Mouse (Mus musculus): ENCODE data around the gene Shc1. TPM values are rescaled to one million over a fixed set of nuclear protein-coding genes. Genes with fewer than 3 reads are reported as not detected.

The Shc1 gene
- total RNA-seq, 4 experiments from 2014 or later: 16.4 to 22.3 (median 19.9) TPM

DNA sequence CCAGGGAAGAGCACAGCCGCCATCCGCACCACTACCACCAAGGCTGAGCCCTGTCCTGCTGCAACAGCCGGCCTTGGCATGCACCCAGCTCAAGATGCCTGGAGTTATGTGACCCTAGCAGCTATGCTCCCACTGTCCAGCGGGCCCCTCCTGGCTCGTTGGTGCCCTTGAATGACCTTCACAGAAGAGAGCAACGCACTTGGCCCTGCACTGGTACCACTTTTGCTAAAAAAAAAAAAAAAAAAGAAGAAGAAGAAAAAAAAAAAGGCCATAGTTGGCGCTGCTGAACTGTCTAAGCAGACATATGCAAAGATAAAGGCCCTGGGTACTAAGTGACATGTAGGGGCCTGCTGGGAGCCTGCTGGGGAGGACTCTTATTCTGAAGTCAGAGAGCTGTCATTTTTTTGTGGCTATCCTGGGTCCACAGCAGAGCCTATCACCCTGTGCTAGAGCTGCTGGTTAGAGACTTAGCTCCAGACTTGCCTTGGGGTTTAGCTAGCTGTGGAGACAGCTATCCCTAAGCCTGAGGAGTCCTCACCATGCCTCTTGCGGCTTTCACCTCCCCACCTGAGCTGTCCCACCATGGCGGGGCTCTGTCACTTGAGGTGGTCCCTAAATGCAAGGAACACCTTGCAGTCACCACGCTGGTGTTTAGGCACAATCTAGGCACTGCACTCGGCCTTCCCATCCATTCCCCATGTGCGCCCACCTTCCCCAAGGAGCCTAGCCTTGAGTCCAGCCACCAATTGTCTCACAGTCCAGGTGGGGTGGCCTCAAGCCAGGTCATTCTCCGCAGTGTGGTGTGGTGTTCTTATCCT is 30.7 kb downstream of the Shc1 start:
- DNase-seq (ENCODE audit: low spot score in 2 of 2): no peak

DNA sequence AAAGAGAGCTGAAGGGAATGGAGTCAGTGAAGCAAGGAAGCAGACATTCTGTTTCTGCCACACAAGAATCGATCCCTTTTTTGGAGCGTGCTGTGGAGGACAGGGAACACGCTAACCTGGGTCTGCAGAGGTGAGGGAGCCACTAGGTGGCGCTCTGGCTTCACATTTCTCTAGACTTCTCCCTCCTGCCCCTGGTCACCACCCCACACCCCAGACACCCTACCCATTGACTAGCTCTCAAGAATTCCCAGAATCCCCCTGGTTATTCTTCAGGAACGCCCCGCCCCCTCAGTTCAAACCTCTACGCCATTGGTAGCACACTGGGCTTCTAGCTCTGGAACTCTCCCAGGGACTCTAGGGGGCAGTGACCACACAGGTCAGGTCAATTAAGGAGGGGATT is 31.3 kb downstream of the Shc1 start:
- peak in 1 of 2 experiments; percentile 76 for DNase-seq (ENCODE audit: low spot score in 2 of 2)

DNA sequence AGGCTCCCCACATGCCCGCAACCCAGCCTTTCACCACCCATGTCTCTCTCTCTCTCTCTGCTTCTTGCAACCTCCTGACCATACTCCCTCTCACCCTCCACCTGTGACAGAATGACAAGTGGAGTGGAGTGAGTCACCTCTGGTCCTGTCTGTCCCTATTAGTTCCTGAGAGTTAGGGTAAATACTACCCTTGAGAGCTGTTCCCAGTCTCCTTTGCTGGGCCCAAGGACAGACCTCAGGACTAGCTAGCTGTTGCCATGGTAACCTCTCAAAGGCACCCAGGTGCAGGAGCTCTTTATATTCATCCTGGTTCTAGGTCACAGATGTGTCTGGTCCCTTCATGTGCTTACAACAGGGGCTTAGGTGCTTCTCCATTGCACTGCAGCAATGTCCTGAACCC is 33.7 kb downstream of the Shc1 start:
- DNase-seq (ENCODE audit: low spot score in 2 of 2): no peak

DNA sequence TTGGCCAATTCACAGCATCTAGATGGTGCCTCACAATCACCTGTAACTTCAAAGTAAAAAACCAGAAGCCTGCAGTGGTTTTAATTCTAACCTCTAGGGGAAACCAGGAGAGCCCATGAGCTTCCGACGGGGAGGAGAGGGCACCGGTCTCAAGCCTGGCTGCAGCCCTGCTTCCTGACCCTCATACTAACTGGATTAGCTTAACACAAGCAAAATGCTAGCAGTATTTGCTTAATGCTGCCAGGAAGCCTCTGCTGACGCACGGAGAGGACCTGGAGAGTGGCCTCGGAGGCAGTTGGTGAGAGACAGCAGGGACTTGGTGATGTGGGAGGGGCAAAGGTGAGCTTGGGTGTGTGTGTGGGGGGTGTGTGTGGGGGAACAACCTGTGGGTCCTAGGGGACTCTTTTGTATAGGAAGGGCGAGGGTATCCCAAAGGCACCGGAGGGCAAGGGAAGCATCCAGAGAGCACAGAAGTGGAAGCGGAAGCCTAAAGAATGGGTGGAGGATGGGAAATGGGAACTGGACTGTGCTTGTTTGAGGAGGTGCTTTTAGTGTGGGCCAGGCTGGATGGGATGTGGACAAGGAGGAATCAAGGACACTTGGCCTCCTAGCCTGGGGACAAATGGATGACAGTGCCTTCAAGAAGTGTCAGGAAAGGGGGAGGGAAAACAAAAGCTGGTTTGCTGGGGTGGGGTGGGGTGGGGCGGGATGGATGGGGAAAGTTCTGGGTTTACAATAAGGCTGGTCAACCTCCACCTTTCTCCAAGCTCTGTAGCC is 36.3 kb downstream of the Shc1 start, which contains the start of gene Pmvk:
Gene Pmvk, plus strand, starts transcription at position 141 of the 777 bp plus-strand sequence.
- DNase-seq (ENCODE audit: low spot score in 2 of 2): no peak

DNA sequence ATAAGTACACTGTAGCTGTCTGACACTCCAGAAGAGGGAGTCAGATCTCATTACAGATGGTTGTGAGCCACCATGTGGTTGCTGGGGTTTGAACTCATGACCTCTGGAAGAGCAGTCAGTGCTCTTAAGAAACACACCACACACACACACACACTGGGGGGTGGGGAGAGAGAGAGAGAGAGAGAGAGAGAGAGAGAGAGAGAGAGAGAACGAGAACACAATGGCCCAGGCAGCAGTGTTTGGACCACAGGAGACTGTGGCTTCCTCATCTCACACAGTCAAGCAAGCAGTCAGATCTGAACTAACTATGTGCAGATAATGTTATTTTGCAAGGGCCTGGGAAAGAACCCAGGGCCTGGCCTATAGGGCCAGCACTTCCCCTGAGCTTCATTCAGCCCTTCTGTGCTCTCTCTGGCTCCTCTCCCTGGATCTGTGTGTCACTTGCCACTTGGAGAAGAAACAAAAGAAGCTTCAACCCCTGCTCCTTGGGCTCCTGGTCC is 37.6 kb downstream of the Shc1 start:
- DNase-seq (ENCODE audit: low spot score in 2 of 2): no peak

DNA sequence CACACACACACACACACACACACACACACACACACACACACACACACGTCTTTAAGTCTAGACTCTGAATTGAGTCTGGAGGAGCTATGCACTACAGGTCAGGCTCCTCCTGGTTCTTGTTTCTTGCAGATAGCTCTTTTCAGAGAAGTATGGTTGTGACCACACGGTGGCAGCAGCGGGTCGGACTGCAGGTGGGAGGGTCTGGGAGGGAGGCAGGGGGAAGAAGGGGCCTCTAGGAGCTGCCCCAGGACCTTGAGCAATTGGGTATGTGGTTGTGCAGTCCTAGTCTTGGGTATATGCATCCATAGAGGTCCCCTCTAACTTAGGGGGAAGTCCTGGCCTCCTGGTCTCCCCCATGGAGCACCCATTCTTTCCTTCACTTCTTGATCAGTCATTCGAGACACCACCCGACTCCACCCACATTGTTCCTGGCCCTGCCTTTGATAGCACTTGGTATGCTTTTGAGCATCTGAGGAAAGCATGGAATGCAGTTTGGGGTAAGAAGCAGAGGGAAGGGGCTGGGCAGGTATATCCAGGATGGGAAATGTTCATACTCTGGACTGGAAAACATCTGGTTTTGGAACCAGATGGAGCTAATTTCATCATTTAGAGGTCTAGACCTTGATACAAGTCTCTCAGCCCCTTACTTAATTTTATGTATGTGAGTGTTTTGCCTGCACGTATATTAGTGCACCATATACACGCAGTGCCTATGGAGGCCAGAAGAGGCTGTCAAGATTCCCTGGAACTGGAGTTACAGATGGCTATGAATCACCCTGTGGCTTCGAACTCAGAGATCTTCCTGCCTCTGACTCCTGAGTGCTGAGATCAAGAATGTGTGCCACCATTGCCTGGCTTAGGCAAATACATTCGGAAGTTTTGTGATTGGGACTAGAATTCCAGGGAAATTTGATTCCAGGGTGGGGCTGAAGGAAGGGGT is 38.8 kb downstream of the Shc1 start:
- DNase-seq (ENCODE audit: low spot score in 2 of 2): peak in 1 of 2 experiments; percentile 61

DNA sequence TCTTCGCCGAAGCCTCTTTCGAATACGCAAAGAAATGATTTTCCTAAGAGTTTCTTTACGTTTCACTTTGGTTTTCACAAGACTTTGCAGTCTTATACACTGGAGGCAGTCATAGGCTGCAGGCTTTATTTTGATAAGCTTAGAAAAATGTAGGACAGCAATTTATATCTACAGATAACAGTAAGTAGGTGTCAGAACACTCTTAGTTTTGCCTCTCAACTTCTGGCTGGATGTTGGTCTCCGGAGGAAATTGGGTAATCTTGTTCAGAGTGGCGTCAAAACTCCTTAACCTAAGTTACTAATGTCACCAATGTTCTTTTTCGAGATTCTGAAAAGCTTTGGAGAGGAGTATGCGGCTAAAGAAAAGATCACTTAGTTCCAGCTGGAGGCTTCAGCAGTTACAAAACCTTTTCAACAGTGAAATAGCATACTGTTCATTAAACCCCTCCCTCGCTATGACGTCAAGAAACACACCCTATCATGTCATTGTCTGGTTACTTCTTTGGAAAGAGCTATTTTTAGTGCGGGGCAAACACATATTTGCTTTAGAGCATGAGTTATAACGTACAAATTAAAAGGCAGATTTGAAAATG is 40.2 kb downstream of the Shc1 start:
- DNase-seq (ENCODE audit: low spot score in 2 of 2): peak in 1 of 2 experiments; percentile 47

DNA sequence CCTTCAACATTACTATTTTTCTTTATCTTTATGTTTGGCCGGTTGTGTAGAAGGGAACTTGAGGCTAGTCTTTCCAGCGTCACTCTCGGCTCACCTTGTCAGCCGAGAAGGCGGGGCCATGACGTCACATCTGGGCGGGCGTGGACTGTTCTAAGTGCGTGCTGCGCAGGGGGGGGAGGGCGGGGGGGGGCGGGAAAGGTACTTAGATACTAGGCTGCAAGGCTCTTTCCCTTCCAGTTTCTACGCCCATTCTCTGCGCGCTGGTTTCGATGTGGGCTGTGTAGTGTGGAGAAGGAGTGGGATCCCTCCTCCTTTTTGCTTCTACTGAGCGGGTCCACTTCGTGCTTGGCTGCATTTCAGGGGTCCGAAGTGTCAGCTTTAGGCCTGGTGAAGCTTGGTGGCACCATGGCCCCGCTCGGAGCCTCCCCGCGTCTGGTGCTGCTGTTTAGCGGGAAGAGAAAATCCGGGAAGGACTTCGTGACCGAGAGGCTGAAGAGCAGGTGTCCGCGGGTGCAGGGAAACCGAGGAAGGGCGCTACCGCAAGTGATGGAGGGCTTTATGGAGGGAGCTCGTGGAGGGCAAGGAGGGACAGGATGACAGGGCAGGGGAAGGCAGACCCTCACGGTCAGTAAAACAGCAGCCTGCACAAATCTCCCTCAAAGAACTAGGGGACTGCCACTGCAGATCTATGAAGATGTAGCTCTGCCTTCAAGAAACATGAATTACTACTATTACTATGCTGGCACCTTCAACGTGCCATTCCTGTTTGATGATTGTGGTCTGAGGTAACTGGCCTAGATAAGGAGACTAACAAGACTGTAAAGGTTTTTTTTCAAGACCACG is 40.9 kb downstream of the Shc1 start:
- peak; percentile 81 to 90 for DNase-seq (ENCODE audit: low spot score in 2 of 2)

DNA sequence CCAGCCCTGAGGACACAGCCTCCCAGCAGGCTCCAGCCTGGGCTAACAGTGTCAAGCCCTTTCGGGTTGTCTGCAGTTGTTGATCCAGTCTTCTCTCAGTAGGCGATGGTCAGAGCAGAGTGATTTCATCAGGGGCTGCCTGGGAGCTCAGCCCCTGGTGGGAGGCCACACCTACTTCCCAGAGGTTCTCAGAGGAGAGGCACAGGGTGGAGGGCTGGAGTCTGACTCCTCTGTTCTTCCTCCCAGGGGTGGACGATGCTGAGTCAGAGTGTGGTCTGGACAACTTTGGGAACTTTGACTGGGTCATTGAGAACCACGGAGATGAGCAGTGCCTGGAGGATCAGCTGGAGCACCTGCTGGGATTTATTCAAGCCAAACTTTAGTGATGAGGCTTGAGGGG is 50.0 kb downstream of the Shc1 start:
- DNase-seq (ENCODE audit: low spot score in 2 of 2): no peak

DNA sequence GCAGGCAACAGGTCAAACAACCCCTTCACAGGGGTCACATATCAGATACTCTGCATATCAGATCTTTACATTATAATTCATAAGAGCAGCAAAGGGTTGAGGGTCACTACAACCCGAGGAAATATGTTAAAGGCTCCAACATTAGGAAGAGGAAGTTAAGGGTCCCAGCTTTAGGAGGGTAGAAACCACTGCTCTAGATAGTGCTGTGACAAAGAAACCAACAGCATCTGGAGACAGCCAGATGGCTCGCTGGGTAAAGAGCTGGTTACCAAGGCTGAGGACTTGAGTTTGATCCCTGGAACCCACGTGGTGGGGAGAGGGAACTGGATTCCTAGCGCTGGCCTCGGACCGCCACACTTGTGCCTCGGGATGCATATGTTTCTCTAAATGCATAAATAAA is 54.0 kb downstream of the Shc1 start:
- no peak for DNase-seq (ENCODE audit: low spot score in 2 of 2)

DNA sequence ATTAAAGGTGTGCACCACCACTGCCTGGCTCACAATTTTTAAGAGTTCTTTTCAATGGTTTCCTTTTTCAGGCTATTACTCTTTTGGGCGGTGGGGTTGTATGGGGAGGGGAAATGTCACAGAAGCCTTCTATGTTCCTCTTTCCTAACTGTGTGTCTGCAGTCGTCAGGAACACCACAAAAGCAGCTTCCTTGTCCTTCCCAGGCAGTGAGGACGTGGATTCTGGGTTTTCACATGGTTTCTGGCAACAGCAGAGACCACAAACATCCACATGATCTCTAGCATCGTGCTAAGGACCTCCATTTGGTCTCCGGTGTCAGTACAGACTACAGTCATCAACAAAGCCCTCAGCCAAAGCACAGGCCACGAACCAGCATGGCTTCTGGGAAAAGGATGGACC is 55.6 kb downstream of the Shc1 start:
- DNase-seq (ENCODE audit: low spot score in 2 of 2): no peak

DNA sequence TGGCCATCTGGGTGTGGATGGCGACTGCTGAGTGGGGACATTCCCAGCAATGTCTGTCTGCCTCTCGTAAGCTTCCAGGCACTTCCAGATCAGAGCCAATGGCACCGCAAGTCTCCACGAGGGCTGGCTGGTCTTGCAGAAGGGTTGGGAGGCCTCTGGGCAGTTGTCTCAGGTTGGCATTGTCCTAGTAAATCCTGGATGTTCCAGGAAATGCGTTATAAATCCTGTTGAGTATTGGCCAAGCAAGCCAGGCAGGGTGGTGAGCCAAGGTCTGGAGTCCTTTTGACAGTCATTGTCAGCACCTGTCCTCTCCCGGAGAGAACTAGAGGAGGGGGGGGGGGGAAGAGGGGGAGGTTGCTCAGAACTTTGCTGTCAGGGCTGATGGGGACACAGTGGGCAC is 60.8 kb downstream of the Shc1 start:
- DNase-seq (ENCODE audit: low spot score in 2 of 2): no peak

Other genes with a start within 250 kb of the Shc1 start
- gene Scamp3, start 241.0 kb upstream of the Shc1 start, total RNA-seq (2022): 10 to 100 TPM; 66.2 to 72.5 (median 69.1) TPM
- gene Fam189b, start 235.3 kb upstream of the Shc1 start, total RNA-seq (2022): 10 to 100 TPM; 52.6 to 54.5 (median 53.5) TPM
- gene Gba, start 215.5 kb upstream of the Shc1 start, total RNA-seq (2022): 10 to 100 TPM; 62.1 to 75.2 (median 68.5) TPM
- 10 to 100 TPM; 27.4 to 40.7 (median 35.3) TPM for gene Thbs3, start 203.3 kb upstream of the Shc1 start, total RNA-seq (2022)
- gene Mtx1, start 191.4 kb upstream of the Shc1 start, total RNA-seq (2022): 10 to 100 TPM; 85.4 to 96.0 (median 94.4) TPM
- gene Muc1, start 189.4 kb upstream of the Shc1 start, total RNA-seq (2022): 1 to 10 TPM in 2 of 4 experiments, under 1 TPM in 2; 0.37 to 1.7 (median 1.2) TPM
- 10 to 100 TPM; 73.9 to 82.9 (median 79.4) TPM for gene Krtcap2, start 172.5 kb upstream of the Shc1 start, total RNA-seq (2022)
- gene Trim46, start 172.1 kb upstream of the Shc1 start, total RNA-seq (2022): 10 to 100 TPM; 74.0 to 89.3 (median 80.2) TPM
- gene Dpm3, start 159.1 kb upstream of the Shc1 start, total RNA-seq (2022): 10 to 100 TPM; 44.2 to 67.3 (median 61.7) TPM
- 10 to 100 TPM; 51.8 to 69.9 (median 58.2) TPM for gene Slc50a1, start 147.9 kb upstream of the Shc1 start, total RNA-seq (2022)
- gene Efna1, start 137.3 kb upstream of the Shc1 start, total RNA-seq (2022): 10 to 100 TPM in 2 of 4 experiments, 1 to 10 TPM in 2; 7.9 to 12.6 (median 10.5) TPM
- 10 to 100 TPM; 57.7 to 72.8 (median 60.8) TPM for gene Efna3, start 95.5 kb upstream of the Shc1 start, total RNA-seq (2022)
- gene Efna4, start 80.4 kb upstream of the Shc1 start, total RNA-seq (2022): 1 to 10 TPM in 3 of 4 experiments, under 1 TPM in 1; 0.96 to 1.4 (median 1.1) TPM
- gene Adam15, start 68.4 kb upstream of the Shc1 start, total RNA-seq (2022): 100 to 1,000 TPM; 129 to 141 (median 137) TPM
- under 1 TPM; 0.32 to 0.47 (median 0.39) TPM for gene Dcst2, start 56.5 kb upstream of the Shc1 start, total RNA-seq (2022)
- gene Dcst1, start 53.2 kb upstream of the Shc1 start, total RNA-seq (2022): under 1 TPM in 2 of 4 experiments, not detected in 2; 0.16 to 0.48 TPM
- gene Zbtb7b, start 23.7 kb upstream of the Shc1 start, total RNA-seq (2022): 10 to 100 TPM; 12.6 to 18.7 (median 15.9) TPM
- gene Lenep, start 15.7 kb upstream of the Shc1 start, total RNA-seq (2022): 1 to 10 TPM; 1.9 to 7.1 (median 4.3) TPM
- gene Flad1, start 6.6 kb upstream of the Shc1 start, total RNA-seq (2022): 10 to 100 TPM; 35.8 to 37.8 (median 37.1) TPM
- 1 to 10 TPM; 1.6 to 4.7 (median 2.5) TPM for gene Cks1b, start 60 bp upstream of the Shc1 start, total RNA-seq (2022)
- gene Pygo2, start 11.8 kb downstream of the Shc1 start, total RNA-seq (2022): 10 to 100 TPM; 49.4 to 61.0 (median 53.9) TPM
- gene Pbxip1, start 18.3 kb downstream of the Shc1 start, total RNA-seq (2022): 10 to 100 TPM; 39.6 to 71.2 (median 51.8) TPM
- 10 to 100 TPM; 29.5 to 33.7 (median 31.3) TPM for gene Pmvk, start 36.1 kb downstream of the Shc1 start, total RNA-seq (2022)
- 10 to 100 TPM; 21.9 to 26.5 (median 25.8) TPM for gene Kcnn3, start 101.7 kb downstream of the Shc1 start, total RNA-seq (2022)